Mouse (Mus musculus) kidney, adult 2 months (tissue): ENCODE measurements around the gene Apaf1.

Experiments used
- CTCF ChIP-seq: fragments of 200-500 bp; conservative IDR thresholded peaks from 2 replicates; pipeline ENCODE4 v1.5.1; 2011; ENCODE audit warnings: low read depth, mild to moderate bottlenecking, control low read depth, low read length, moderate library complexity, mixed read lengths; ENCODE audit not compliant: insufficient read depth, insufficient read length
- POLR2A ChIP-seq: fragments of 200-500 bp; IDR thresholded peaks from one replicate; pipeline ENCODE4 v1.6.1; 2011; ENCODE audit warnings: low read depth, low read length, control low read depth

DNA sequence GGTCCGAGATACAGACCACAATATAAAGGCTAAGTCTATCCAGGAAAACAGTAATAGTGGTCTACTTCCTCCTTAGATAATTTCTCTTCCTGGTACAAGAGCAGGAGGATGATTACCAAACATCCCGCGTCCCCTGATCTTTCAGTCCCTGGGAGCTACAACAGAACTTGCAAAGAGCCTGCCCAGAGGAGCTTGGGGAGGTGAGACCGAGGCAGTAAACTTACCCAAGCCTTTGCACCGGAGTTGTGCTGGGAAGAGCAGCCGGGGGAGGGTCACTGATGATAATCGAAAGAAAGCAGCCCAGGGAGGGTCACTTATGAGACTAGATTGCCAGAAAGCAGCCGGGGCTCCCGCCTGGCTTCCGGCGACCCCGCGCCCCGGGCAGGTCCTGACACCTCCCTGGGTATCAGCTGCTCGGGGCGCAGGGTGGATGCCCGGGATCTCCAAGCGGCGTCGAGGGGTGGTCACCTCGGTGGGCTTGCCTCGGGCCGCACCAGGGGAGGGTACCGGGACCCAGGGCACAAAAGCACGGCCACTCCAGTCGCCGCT is 537 bp downstream of the Apaf1 start:
- TF ChIP-seq POLR2A, result no peak
- no peak for TF ChIP-seq CTCF
